Mouse (Mus musculus): ENCODE measurements around the gene Gphb5.

DNA sequence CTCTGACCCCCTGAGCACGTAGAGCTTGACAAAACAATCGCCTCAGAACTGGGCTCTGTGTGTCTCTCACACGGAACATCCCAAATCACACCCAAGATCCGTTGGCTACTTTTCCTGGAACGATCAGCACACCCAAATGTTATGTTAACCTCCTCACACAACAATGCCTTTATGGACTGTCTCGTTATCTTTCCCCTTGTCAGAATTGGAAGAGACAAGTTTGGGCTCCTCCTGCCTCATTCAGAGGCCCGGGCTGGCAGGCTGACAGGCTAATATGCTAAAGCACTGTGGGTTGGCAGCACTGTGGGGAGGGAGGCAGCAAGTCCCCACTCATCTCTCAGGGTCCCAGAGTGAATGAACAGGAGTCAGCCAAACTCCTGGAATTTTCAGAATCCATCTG, 19.5 kb downstream of the Gphb5 start:
- TF ChIP-seq CTCF (IDR thresholded peaks at IDR 0.05; ENCODE audit: low read depth) (no peak), EP300 (IDR thresholded peaks at IDR 0.05; ENCODE audit: low read depth) (no peak)

Data from heart, postnatal 0 days (tissue).